Mouse (Mus musculus) megakaryocyte, embryonic 14.5 days (primary cell): ENCODE measurements around the gene Calb2.

Source experiments
- FLI1 ChIP-seq: IDR thresholded peaks from 2 replicates; pipeline ENCODE4 v1.6.1; 2012; ENCODE audit warnings: low read length, inconsistent platforms, mixed read lengths
- GATA1 ChIP-seq: IDR thresholded peaks from 3 replicates; pipeline ENCODE4 v1.6.1; 2012; ENCODE audit warnings: mixed read lengths, low read length, inconsistent platforms, borderline replicate concordance

- TF ChIP-seq FLI1: no peak
- no peak for TF ChIP-seq GATA1
Observed at GRCm38 (mm10) chr8:110091869-110092268, 76.1 kb downstream of the Calb2 start.
